Mouse (Mus musculus) forebrain, embryonic 11.5 days (tissue): ENCODE results near the gene Mael. TPM values are rescaled to one million over a fixed set of nuclear protein-coding genes. Genes with fewer than 3 reads are reported as not detected.
A peak's percentile ranks its signal among the peaks of the same experiment; 100 is the strongest.

Experiments
- ATAC-seq: fragments of 200-750 bp; cut with Nextera tagmentation; replicated peaks from 2 replicates; pipeline ENCODE4 v1.8.0; 2017; ENCODE audit warnings: moderate TSS enrichment; ENCODE audit not compliant: low FRiP score
- DNase-seq: peaks from one replicate; pipeline ENCODE4 v3.0.0-alpha.2; 2017; ENCODE audit warnings: low spot score
- H3K27ac ChIP-seq: fragments of 300-500 bp; sonication (generic); 2 replicates; pipeline ENCODE4 v1.5.1; 2014; ENCODE audit warnings: low read depth, low read length
- H3K27me3 ChIP-seq: fragments of 300-500 bp; sonication (generic); 2 replicates; pipeline ENCODE4 v1.6.1; 2014; ENCODE audit warnings: mild to moderate bottlenecking, low read length, mixed read lengths; ENCODE audit not compliant: control insufficient read depth, insufficient read depth
- H3K36me3 ChIP-seq: fragments of 300-500 bp; sonication (generic); 2 replicates; pipeline ENCODE4 v1.6.1; 2014; ENCODE audit warnings: mild to moderate bottlenecking, low read length, moderate library complexity, mixed read lengths; ENCODE audit not compliant: control insufficient read depth, insufficient read depth
- H3K4me1 ChIP-seq: fragments of 300-500 bp; sonication (generic); replicated peaks from 2 replicates; pipeline ENCODE4 v1.6.1; 2014; ENCODE audit warnings: low read length, mixed read lengths; ENCODE audit not compliant: control insufficient read depth, insufficient read depth
- H3K4me2 ChIP-seq: fragments of 300-500 bp; sonication (generic); 2 replicates; pipeline ENCODE4 v1.6.1; 2014; ENCODE audit warnings: low read depth, mild to moderate bottlenecking, low read length, moderate library complexity, mixed read lengths; ENCODE audit not compliant: severe bottlenecking
- H3K4me3 ChIP-seq: fragments of 300-500 bp; sonication (generic); 2 replicates; pipeline ENCODE4 v1.5.1; 2014; ENCODE audit warnings: low read depth, low read length
- H3K9ac ChIP-seq: fragments of 300-500 bp; sonication (generic); 2 replicates; pipeline ENCODE4 v1.6.1; 2014; ENCODE audit warnings: low read length
- H3K9me3 ChIP-seq: fragments of 300-500 bp; sonication (generic); 2 replicates; pipeline ENCODE4 v1.6.1; 2016; ENCODE audit warnings: low read length, mixed read lengths; ENCODE audit not compliant: control insufficient read depth
- WGBS: fragments of 180-500 bp; shearing (Covaris S2); extraction: QIAGEN DNeasy Blood & Tissue Kit; methylation state at CpG from one replicate; pipeline ENCODE4 v1.1.7; 2014; 5-methylcytosine and 5-hydroxymethylcytosine counted together
- polyA plus RNA-seq: library from polyadenylated mRNA; unstranded; fragments of >200 nt; fragmentation: Nextera tagmentation; extraction: Ambion mirVana; gene quantifications from 2 replicates; pipeline ENCODE4 v1.2.1, GENCODE M21; 2014

Gene Mael
- polyA plus RNA-seq, 1 experiment from 2014 or later = not detected

- Histone ChIP-seq H3K4me3 (no peak overlapping the region), H3K9ac (no peak overlapping the region), H3K36me3 (no peaks in the 10 kb centered on the region), H3K4me1 (no peaks in the 10 kb centered on the region; the same call in 1 of the 2 replicates), H3K27me3 (peaks cover 4% of the 10 kb centered on the region), H3K9me3 (no peaks in the 10 kb centered on the region), H3K4me2 (no peak overlapping the region), H3K27ac (no peak overlapping the region)
- DNase-seq (no peak), ATAC-seq (no peak)
- 60% methylated on average over 10 of the region's 10 CpGs for WGBS
Observed at GRCm38 (mm10) chr1:166155113-166155494, 83.4 kb downstream of the Mael start.

GRCm38 (mm10) chr1:166154162-166155112 is 84.1 kb downstream of the Mael start:
- 19% methylated on average over 29 of the region's 29 CpGs for WGBS
- ATAC-seq = peak; percentile 65

GRCm38 (mm10) chr1:166153351-166154120 is 85.0 kb downstream of the Mael start:
- no peak overlapping the region for H3K4me3 ChIP-seq
- H3K36me3 ChIP-seq = no peaks in the 10 kb centered on the region
- no peak overlapping the region for H3K27ac ChIP-seq
- DNase-seq (peak; percentile 95), ATAC-seq (peak; percentile 26; the same call in 1 of the 2 replicates)
- 13% methylated on average over 18 of the region's 18 CpGs for WGBS
- peaks cover 4% of the 10 kb centered on the region for H3K27me3 ChIP-seq
- no peak overlapping the region for H3K9ac ChIP-seq
- no peaks in the 10 kb centered on the region for H3K9me3 ChIP-seq
- H3K4me1 ChIP-seq = no peaks in the 10 kb centered on the region; the same call in 1 of the 2 replicates
- H3K4me2 ChIP-seq = no peak overlapping the region

More at GRCm38 (mm10) chr1:166154162-166155112, 84.1 kb downstream of the Mael start:
- Histone ChIP-seq H3K4me2 (peak overlapping the region; percentile 32; the same call in 1 of the 2 replicates), H3K4me3 (no peak overlapping the region), H3K36me3 (no peaks in the 10 kb centered on the region), H3K27me3 (peaks cover 4% of the 10 kb centered on the region), H3K9ac (no peak overlapping the region), H3K27ac (no peak overlapping the region), H3K9me3 (no peaks in the 10 kb centered on the region), H3K4me1 (no peaks in the 10 kb centered on the region; the same call in 1 of the 2 replicates)
- peak; percentile 88 for DNase-seq

- Histone ChIP-seq H3K36me3 (no peaks in the 10 kb centered on the region), H3K4me2 (no peak overlapping the region), H3K4me1 (no peaks in the 10 kb centered on the region; the same call in 1 of the 2 replicates), H3K4me3 (no peak overlapping the region), H3K9me3 (no peaks in the 10 kb centered on the region), H3K9ac (no peak overlapping the region), H3K27ac (no peak overlapping the region), H3K27me3 (peaks cover 4% of the 10 kb centered on the region)
- 95% methylated on average over 10 of the region's 10 CpGs for WGBS
- ATAC-seq = no peak
- no peak for DNase-seq
Observed at GRCm38 (mm10) chr1:166152034-166152433, 86.5 kb downstream of the Mael start.

GRCm38 (mm10) chr1:166151341-166151740 is 87.2 kb downstream of the Mael start:
- Histone ChIP-seq H3K27me3 (peaks cover 4% of the 10 kb centered on the region), H3K9ac (no peak overlapping the region), H3K9me3 (no peaks in the 10 kb centered on the region), H3K4me1 (no peaks in the 10 kb centered on the region; the same call in 1 of the 2 replicates), H3K27ac (no peak overlapping the region), H3K36me3 (no peaks in the 10 kb centered on the region), H3K4me3 (no peak overlapping the region), H3K4me2 (no peak overlapping the region)
- DNase-seq = no peak
- 76% methylated on average over 11 of the region's 11 CpGs for WGBS
- ATAC-seq = no peak

Other genes with a start within 250 kb of the Mael start
- 32.3 and 35.0 TPM in 2 replicates for gene Pou2f1, start 236.1 kb downstream of the Mael start, polyA plus RNA-seq
- 1.8 and 2.2 TPM in 2 replicates for gene Dusp27, start 110.8 kb downstream of the Mael start, polyA plus RNA-seq
- 0.12 and 0.20 TPM in 2 replicates for gene Gpa33, start 108.5 kb downstream of the Mael start, polyA plus RNA-seq
- 10.8 and 10.9 TPM in 2 replicates for gene Ildr2, start 15.4 kb upstream of the Mael start, polyA plus RNA-seq
- 64.0 and 70.1 TPM in 2 replicates for gene Tada1, start 140.3 kb upstream of the Mael start, polyA plus RNA-seq
- 46.7 and 49.5 TPM in 2 replicates for gene Pogk, start 171.1 kb upstream of the Mael start, polyA plus RNA-seq